Mouse (Mus musculus): Measurements from ENCODE around the gene Sumf1. TPM values are rescaled to one million over a fixed set of nuclear protein-coding genes. Genes with fewer than 3 reads are reported as not detected.

The Sumf1 gene
- 12.0 and 13.5 TPM in 2 replicates for polyA plus RNA-seq (2014; fragmentation: Nextera tagmentation; extraction: Ambion mirVana)

GRCm38 (mm10) chr6:108184847-108185684 is at the start of gene Sumf1:
Sumf1 (minus strand) TSS chr6:108185582.
- Histone ChIP-seq H3K27ac (no peak within 1 kb of the TSS), H3K36me3 (replicated peaks; ENCODE audit: control insufficient read depth, insufficient read depth) (no peaks in the 10 kb centered on the region), H3K27me3 (ENCODE audit: control insufficient read depth, insufficient read depth, low read length) (no peaks in the 10 kb centered on the region), H3K4me3 (replicated peaks; ENCODE audit: low read length) (peak within 1 kb of the TSS; percentile 94), H3K4me1 (replicated peaks; ENCODE audit: control insufficient read depth, insufficient read depth, low read length) (peaks cover 10% of the 10 kb centered on the region), H3K4me2 (replicated peaks) (peak within 1 kb of the TSS; percentile 88), H3K9ac (peak within 1 kb of the TSS; percentile 81), H3K9me3 (ENCODE audit: control insufficient read depth, low read length) (no peaks in the 10 kb centered on the region)
- WGBS = 5% methylated on average over 45 of the region's 49 CpGs
- ATAC-seq (ENCODE audit: low FRiP score) = peak; percentile 97
- DNase-seq (ENCODE audit: low spot score) = peak; percentile 93

- 0 out of 2 replicates have a peak, but pooled peaks cover 2% of the 10 kb centered on the region for H3K4me1 ChIP-seq (replicated peaks; ENCODE audit: control insufficient read depth, insufficient read depth, low read length)
- no peak overlapping the region for H3K4me3 ChIP-seq (replicated peaks; ENCODE audit: low read length)
- H3K27me3 ChIP-seq (ENCODE audit: control insufficient read depth, insufficient read depth, low read length) = no peaks in the 10 kb centered on the region
- 79% methylated on average over 6 of the region's 6 CpGs for WGBS
- DNase-seq (ENCODE audit: low spot score) (no peak), ATAC-seq (ENCODE audit: low FRiP score) (no peak)
- H3K9ac ChIP-seq = no peak overlapping the region
- H3K9me3 ChIP-seq (ENCODE audit: control insufficient read depth, low read length) = no peaks in the 10 kb centered on the region
- H3K36me3 ChIP-seq (replicated peaks; ENCODE audit: control insufficient read depth, insufficient read depth) = no peaks in the 10 kb centered on the region
- H3K27ac ChIP-seq = no peak overlapping the region
- H3K4me2 ChIP-seq (replicated peaks) = no peak overlapping the region
Measured at GRCm38 (mm10) chr6:108234536-108234935, 49.2 kb upstream of the Sumf1 start.

GRCm38 (mm10) chr6:108233070-108233469 is 47.7 kb upstream of the Sumf1 start:
- Histone ChIP-seq H3K4me1 (replicated peaks; ENCODE audit: control insufficient read depth, insufficient read depth, low read length) (0 out of 2 replicates have a peak, but pooled peaks cover 2% of the 10 kb centered on the region), H3K9ac (no peak overlapping the region), H3K36me3 (replicated peaks; ENCODE audit: control insufficient read depth, insufficient read depth) (no peaks in the 10 kb centered on the region), H3K4me2 (replicated peaks) (no peak overlapping the region), H3K9me3 (ENCODE audit: control insufficient read depth, low read length) (no peaks in the 10 kb centered on the region), H3K27ac (no peak overlapping the region), H3K4me3 (replicated peaks; ENCODE audit: low read length) (no peak overlapping the region), H3K27me3 (ENCODE audit: control insufficient read depth, insufficient read depth, low read length) (no peaks in the 10 kb centered on the region)
- ATAC-seq (ENCODE audit: low FRiP score) (no peak), DNase-seq (ENCODE audit: low spot score) (no peak)
- 68% methylated on average over 6 of the region's 6 CpGs for WGBS

DNA sequence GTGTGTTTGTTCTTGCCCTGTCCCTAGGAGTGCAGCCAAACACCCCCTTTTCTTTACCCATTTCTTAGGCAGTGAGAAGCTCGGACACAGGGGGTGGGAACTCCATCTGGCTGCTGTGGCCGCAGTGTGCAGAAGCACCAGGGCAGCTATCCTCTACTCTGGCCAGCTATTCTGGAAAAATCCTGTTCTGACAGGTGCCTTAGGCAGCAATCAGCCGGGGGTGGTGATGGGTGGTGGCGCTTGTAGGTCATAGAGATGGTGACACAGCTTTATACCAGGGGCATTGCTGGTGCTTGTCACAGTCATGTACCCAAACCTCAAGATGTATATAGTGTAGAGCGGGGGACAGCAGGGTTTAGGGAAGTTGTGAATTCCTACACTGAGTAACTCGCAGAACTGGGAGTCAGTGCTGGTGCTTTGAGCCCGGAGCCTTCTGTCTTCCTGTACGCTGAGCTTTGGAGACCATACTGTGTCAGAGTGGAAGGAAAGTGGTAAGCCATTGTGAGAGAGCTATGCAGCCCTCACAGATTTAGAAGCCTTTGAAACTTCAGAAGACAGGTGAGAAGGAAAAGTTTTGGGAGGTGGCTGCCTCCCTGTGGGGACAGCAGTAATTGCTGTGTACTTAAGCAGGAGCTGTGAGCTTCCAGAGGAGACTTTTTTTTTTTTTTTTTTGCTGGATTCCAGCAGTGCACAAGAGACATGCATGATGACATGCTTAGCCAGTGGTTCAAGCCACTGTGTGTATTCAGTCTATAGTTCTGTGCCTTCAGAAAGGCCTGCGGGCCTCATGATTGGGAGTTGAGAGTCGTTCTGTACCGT is 46.7 kb upstream of the Sumf1 start:
- Histone ChIP-seq H3K4me1 (replicated peaks; ENCODE audit: control insufficient read depth, insufficient read depth, low read length) (0 out of 2 replicates have a peak, but pooled peaks cover 2% of the 10 kb centered on the region), H3K4me2 (replicated peaks) (no peak overlapping the region), H3K9ac (no peak overlapping the region), H3K27me3 (ENCODE audit: control insufficient read depth, insufficient read depth, low read length) (no peaks in the 10 kb centered on the region), H3K36me3 (replicated peaks; ENCODE audit: control insufficient read depth, insufficient read depth) (no peaks in the 10 kb centered on the region), H3K4me3 (replicated peaks; ENCODE audit: low read length) (no peak overlapping the region), H3K27ac (no peak overlapping the region), H3K9me3 (ENCODE audit: control insufficient read depth, low read length) (no peaks in the 10 kb centered on the region)
- no peak for ATAC-seq (ENCODE audit: low FRiP score)
- DNase-seq (ENCODE audit: low spot score) = no peak
- 79% methylated on average over 11 of the region's 11 CpGs for WGBS

DNA sequence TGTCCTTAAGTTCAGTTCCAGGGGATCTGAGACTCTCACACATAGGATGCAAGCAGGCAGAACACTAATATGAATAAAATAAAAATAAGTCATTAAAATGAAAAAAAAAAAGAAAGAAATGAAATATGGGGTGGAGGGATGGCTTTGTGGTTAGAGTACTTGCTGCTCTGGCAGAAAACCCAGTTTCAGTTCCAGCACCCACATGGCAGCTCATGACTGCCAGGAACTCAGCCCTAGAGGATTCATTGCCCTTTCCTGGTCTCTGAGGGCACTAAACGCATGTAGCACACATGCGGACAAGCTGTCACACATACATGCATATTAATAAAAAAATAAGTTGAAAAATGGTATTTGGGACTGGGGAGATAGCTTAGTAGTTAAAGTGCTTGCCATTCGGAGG is 45.2 kb upstream of the Sumf1 start:
- DNase-seq (ENCODE audit: low spot score) = no peak
- Histone ChIP-seq H3K4me3 (replicated peaks; ENCODE audit: low read length) (no peak overlapping the region), H3K27ac (no peak overlapping the region), H3K4me1 (replicated peaks; ENCODE audit: control insufficient read depth, insufficient read depth, low read length) (no peaks in the 10 kb centered on the region), H3K36me3 (replicated peaks; ENCODE audit: control insufficient read depth, insufficient read depth) (no peaks in the 10 kb centered on the region), H3K4me2 (replicated peaks) (no peak overlapping the region), H3K27me3 (ENCODE audit: control insufficient read depth, insufficient read depth, low read length) (no peaks in the 10 kb centered on the region), H3K9me3 (ENCODE audit: control insufficient read depth, low read length) (no peaks in the 10 kb centered on the region), H3K9ac (no peak overlapping the region)
- ATAC-seq (ENCODE audit: low FRiP score) = no peak
- 91% methylated on average over 3 of the region's 3 CpGs for WGBS

DNA sequence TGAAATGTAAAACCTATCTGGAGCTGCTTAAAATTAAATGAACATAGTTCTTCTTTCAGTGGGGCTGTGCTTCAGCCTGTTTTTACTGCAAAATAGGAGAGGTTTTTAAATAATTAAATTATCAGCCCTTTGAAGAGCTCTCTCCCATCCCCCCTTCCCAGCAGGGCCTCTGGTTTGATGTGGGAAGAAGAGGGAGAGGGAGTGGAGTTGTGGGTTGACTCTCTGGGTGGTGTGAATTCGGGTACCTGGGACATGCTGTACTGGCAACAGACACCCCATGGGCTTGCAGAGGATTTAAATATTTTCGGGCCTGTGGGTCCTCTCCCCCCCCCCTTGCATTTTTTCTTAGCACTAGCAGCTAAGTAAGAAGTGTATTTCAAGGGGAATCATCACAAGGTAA is 43.2 kb upstream of the Sumf1 start:
- ATAC-seq (ENCODE audit: low FRiP score) (no peak), DNase-seq (ENCODE audit: low spot score) (no peak)
- no peaks in the 10 kb centered on the region for H3K36me3 ChIP-seq (replicated peaks; ENCODE audit: control insufficient read depth, insufficient read depth)
- WGBS = 13% methylated on average over 2 of the region's 2 CpGs
- H3K4me2 ChIP-seq (replicated peaks) = no peak overlapping the region
- H3K9ac ChIP-seq = no peak overlapping the region
- no peak overlapping the region for H3K4me3 ChIP-seq (replicated peaks; ENCODE audit: low read length)
- H3K4me1 ChIP-seq (replicated peaks; ENCODE audit: control insufficient read depth, insufficient read depth, low read length) = no peaks in the 10 kb centered on the region
- H3K27me3 ChIP-seq (ENCODE audit: control insufficient read depth, insufficient read depth, low read length) = no peaks in the 10 kb centered on the region
- H3K9me3 ChIP-seq (ENCODE audit: control insufficient read depth, low read length) = no peaks in the 10 kb centered on the region
- H3K27ac ChIP-seq = no peak overlapping the region

DNA sequence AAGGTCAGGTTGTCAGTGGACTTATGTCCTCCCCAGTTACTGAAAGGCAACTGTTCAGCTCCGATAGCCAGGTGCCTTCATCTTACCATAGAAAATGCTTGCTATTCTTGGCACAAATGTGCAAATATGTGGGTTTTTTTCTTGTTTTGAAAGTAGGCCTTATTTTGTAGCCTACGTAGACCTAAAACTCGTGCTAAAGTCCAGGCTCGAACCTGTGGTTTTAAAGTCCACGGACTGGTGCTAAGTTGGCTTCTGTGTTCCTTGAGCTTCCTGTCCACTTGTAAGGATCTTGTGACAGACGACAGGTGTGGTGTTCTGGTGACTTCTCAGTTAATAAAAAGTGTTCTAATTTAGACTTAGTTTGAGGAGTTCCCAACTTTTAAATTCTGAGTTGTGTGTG is 42.7 kb upstream of the Sumf1 start:
- Histone ChIP-seq H3K27ac (no peak overlapping the region), H3K9ac (no peak overlapping the region), H3K9me3 (ENCODE audit: control insufficient read depth, low read length) (no peaks in the 10 kb centered on the region), H3K4me3 (replicated peaks; ENCODE audit: low read length) (no peak overlapping the region), H3K4me1 (replicated peaks; ENCODE audit: control insufficient read depth, insufficient read depth, low read length) (no peaks in the 10 kb centered on the region), H3K4me2 (replicated peaks) (no peak overlapping the region), H3K36me3 (replicated peaks; ENCODE audit: control insufficient read depth, insufficient read depth) (no peaks in the 10 kb centered on the region), H3K27me3 (ENCODE audit: control insufficient read depth, insufficient read depth, low read length) (no peaks in the 10 kb centered on the region)
- ATAC-seq (ENCODE audit: low FRiP score) (no peak), DNase-seq (ENCODE audit: low spot score) (no peak)
- WGBS = 75% methylated on average over 6 of the region's 6 CpGs

- no peaks in the 10 kb centered on the region for H3K4me1 ChIP-seq (replicated peaks; ENCODE audit: control insufficient read depth, insufficient read depth, low read length)
- H3K4me3 ChIP-seq (replicated peaks; ENCODE audit: low read length) = no peak overlapping the region
- WGBS = 92% methylated on average over 6 of the region's 6 CpGs
Measured at GRCm38 (mm10) chr6:108227461-108227860, 42.1 kb upstream of the Sumf1 start.

GRCm38 (mm10) chr6:108226230-108226629 is 40.8 kb upstream of the Sumf1 start:
- WGBS = 70% methylated on average over 7 of the region's 7 CpGs

More at GRCm38 (mm10) chr6:108227461-108227860, 42.1 kb upstream of the Sumf1 start:
- Histone ChIP-seq H3K27ac (no peak overlapping the region), H3K4me2 (replicated peaks) (no peak overlapping the region), H3K27me3 (ENCODE audit: control insufficient read depth, insufficient read depth, low read length) (no peaks in the 10 kb centered on the region), H3K36me3 (replicated peaks; ENCODE audit: control insufficient read depth, insufficient read depth) (no peaks in the 10 kb centered on the region), H3K9me3 (ENCODE audit: control insufficient read depth, low read length) (no peaks in the 10 kb centered on the region), H3K9ac (no peak overlapping the region)
- DNase-seq (ENCODE audit: low spot score) = no peak
- ATAC-seq (ENCODE audit: low FRiP score) = no peak

More at GRCm38 (mm10) chr6:108226230-108226629, 40.8 kb upstream of the Sumf1 start:
- H3K27me3 ChIP-seq (ENCODE audit: control insufficient read depth, insufficient read depth, low read length) = no peaks in the 10 kb centered on the region
- no peaks in the 10 kb centered on the region for H3K4me1 ChIP-seq (replicated peaks; ENCODE audit: control insufficient read depth, insufficient read depth, low read length)
- H3K9ac ChIP-seq = no peak overlapping the region
- no peak for ATAC-seq (ENCODE audit: low FRiP score)
- no peaks in the 10 kb centered on the region for H3K36me3 ChIP-seq (replicated peaks; ENCODE audit: control insufficient read depth, insufficient read depth)
- no peak overlapping the region for H3K4me3 ChIP-seq (replicated peaks; ENCODE audit: low read length)
- DNase-seq (ENCODE audit: low spot score) = no peak
- no peak overlapping the region for H3K4me2 ChIP-seq (replicated peaks)
- no peak overlapping the region for H3K27ac ChIP-seq
- H3K9me3 ChIP-seq (ENCODE audit: control insufficient read depth, low read length) = no peaks in the 10 kb centered on the region

All from hindbrain, embryonic 14.5 days (tissue).